Mouse (Mus musculus): Measurements from ENCODE around the gene Gm49450. TPM values are rescaled to one million over a fixed set of nuclear protein-coding genes. Genes with fewer than 3 reads are reported as not detected.

The Gm49450 gene
- polyA plus RNA-seq, 1 experiment, result 2.3 TPM

GRCm38 (mm10) chr15:98959531-98959930 lies 6.2 kb upstream of the Gm49450 start:
- no peak for TF ChIP-seq POLR2A (IDR thresholded peaks at IDR 0.05; ENCODE audit: control insufficient read depth, low read depth, low read length)
- TF ChIP-seq CTCF (IDR thresholded peaks at IDR 0.05; ENCODE audit: control insufficient read depth, insufficient read depth, insufficient replicate concordance, low read depth, low read length), result no peak
- no peaks in the 10 kb centered on the region for H3K36me3 ChIP-seq (ENCODE audit: control insufficient read depth, insufficient read depth, low read length)
- H3K27me3 ChIP-seq (ENCODE audit: control insufficient read depth, insufficient read depth, low read length), result no peaks in the 10 kb centered on the region
- no peak overlapping the region for H3K27ac ChIP-seq (ENCODE audit: control insufficient read depth, insufficient read depth, low read depth, low read length)
- H3K4me1 ChIP-seq (ENCODE audit: control insufficient read depth, insufficient read depth, low read length), result no peaks in the 10 kb centered on the region
- H3K4me3 ChIP-seq (ENCODE audit: control insufficient read depth, low read depth, low read length), result no peak overlapping the region

- H3K4me3 ChIP-seq (ENCODE audit: control insufficient read depth, low read depth, low read length), result no peak overlapping the region
- TF ChIP-seq POLR2A (IDR thresholded peaks at IDR 0.05; ENCODE audit: control insufficient read depth, low read depth, low read length) (no peak), CTCF (IDR thresholded peaks at IDR 0.05; ENCODE audit: control insufficient read depth, insufficient read depth, insufficient replicate concordance, low read depth, low read length) (no peak)
- no peaks in the 10 kb centered on the region for H3K36me3 ChIP-seq (ENCODE audit: control insufficient read depth, insufficient read depth, low read length)
- H3K27me3 ChIP-seq (ENCODE audit: control insufficient read depth, insufficient read depth, low read length), result no peaks in the 10 kb centered on the region
- no peaks in the 10 kb centered on the region for H3K4me1 ChIP-seq (ENCODE audit: control insufficient read depth, insufficient read depth, low read length)
- H3K27ac ChIP-seq (ENCODE audit: control insufficient read depth, insufficient read depth, low read depth, low read length), result no peak overlapping the region
These were observed 5.6 kb upstream of the Gm49450 start for GRCm38 (mm10) chr15:98958901-98959420.

- Histone ChIP-seq H3K4me3 (ENCODE audit: control insufficient read depth, low read depth, low read length) (no peak overlapping the region), H3K36me3 (ENCODE audit: control insufficient read depth, insufficient read depth, low read length) (no peaks in the 10 kb centered on the region), H3K27ac (ENCODE audit: control insufficient read depth, insufficient read depth, low read depth, low read length) (no peak overlapping the region), H3K4me1 (ENCODE audit: control insufficient read depth, insufficient read depth, low read length) (peaks cover 2% of the 10 kb centered on the region), H3K27me3 (ENCODE audit: control insufficient read depth, insufficient read depth, low read length) (no peaks in the 10 kb centered on the region)
- TF ChIP-seq CTCF (IDR thresholded peaks at IDR 0.05; ENCODE audit: control insufficient read depth, insufficient read depth, insufficient replicate concordance, low read depth, low read length), result no peak
- TF ChIP-seq POLR2A (IDR thresholded peaks at IDR 0.05; ENCODE audit: control insufficient read depth, low read depth, low read length), result no peak
These were observed 4.1 kb upstream of the Gm49450 start for GRCm38 (mm10) chr15:98957475-98957874.

GRCm38 (mm10) chr15:98956000-98956399 lies 2.6 kb upstream of the Gm49450 start:
- Histone ChIP-seq H3K4me3 (ENCODE audit: control insufficient read depth, low read depth, low read length) (no peak overlapping the region), H3K4me1 (ENCODE audit: control insufficient read depth, insufficient read depth, low read length) (peaks cover 2% of the 10 kb centered on the region), H3K27me3 (ENCODE audit: control insufficient read depth, insufficient read depth, low read length) (no peaks in the 10 kb centered on the region), H3K36me3 (ENCODE audit: control insufficient read depth, insufficient read depth, low read length) (no peaks in the 10 kb centered on the region), H3K27ac (ENCODE audit: control insufficient read depth, insufficient read depth, low read depth, low read length) (no peak overlapping the region)
- TF ChIP-seq POLR2A (IDR thresholded peaks at IDR 0.05; ENCODE audit: control insufficient read depth, low read depth, low read length), result no peak
- no peak for TF ChIP-seq CTCF (IDR thresholded peaks at IDR 0.05; ENCODE audit: control insufficient read depth, insufficient read depth, insufficient replicate concordance, low read depth, low read length)

- no peak for TF ChIP-seq POLR2A (IDR thresholded peaks at IDR 0.05; ENCODE audit: control insufficient read depth, low read depth, low read length)
- TF ChIP-seq CTCF (IDR thresholded peaks at IDR 0.05; ENCODE audit: control insufficient read depth, insufficient read depth, insufficient replicate concordance, low read depth, low read length), result no peak
- Histone ChIP-seq H3K27ac (ENCODE audit: control insufficient read depth, insufficient read depth, low read depth, low read length) (no peak overlapping the region), H3K4me1 (ENCODE audit: control insufficient read depth, insufficient read depth, low read length) (peaks cover 2% of the 10 kb centered on the region), H3K36me3 (ENCODE audit: control insufficient read depth, insufficient read depth, low read length) (no peaks in the 10 kb centered on the region), H3K27me3 (ENCODE audit: control insufficient read depth, insufficient read depth, low read length) (no peaks in the 10 kb centered on the region), H3K4me3 (ENCODE audit: control insufficient read depth, low read depth, low read length) (no peak overlapping the region)
These were observed 2.0 kb upstream of the Gm49450 start for GRCm38 (mm10) chr15:98955324-98955723.

GRCm38 (mm10) chr15:98954425-98955253 lies 1.3 kb upstream of the Gm49450 start:
- Histone ChIP-seq H3K4me3 (ENCODE audit: control insufficient read depth, low read depth, low read length) (no peak overlapping the region), H3K27me3 (ENCODE audit: control insufficient read depth, insufficient read depth, low read length) (no peaks in the 10 kb centered on the region), H3K36me3 (ENCODE audit: control insufficient read depth, insufficient read depth, low read length) (no peaks in the 10 kb centered on the region), H3K4me1 (ENCODE audit: control insufficient read depth, insufficient read depth, low read length) (peaks cover 2% of the 10 kb centered on the region), H3K27ac (ENCODE audit: control insufficient read depth, insufficient read depth, low read depth, low read length) (peak overlapping the region; percentile 3)
- 0 out of 2 replicates have a peak, but pooled peaks have one; percentile 16 for TF ChIP-seq POLR2A (IDR thresholded peaks at IDR 0.05; ENCODE audit: control insufficient read depth, low read depth, low read length)
- TF ChIP-seq CTCF (IDR thresholded peaks at IDR 0.05; ENCODE audit: control insufficient read depth, insufficient read depth, insufficient replicate concordance, low read depth, low read length), result no peak

GRCm38 (mm10) chr15:98952751-98953400 lies 475 bp downstream of the Gm49450 start:
- H3K27me3 ChIP-seq (ENCODE audit: control insufficient read depth, insufficient read depth, low read length), result no peaks in the 10 kb centered on the region
- H3K36me3 ChIP-seq (ENCODE audit: control insufficient read depth, insufficient read depth, low read length), result no peaks in the 10 kb centered on the region
- H3K4me1 ChIP-seq (ENCODE audit: control insufficient read depth, insufficient read depth, low read length), result peaks cover 2% of the 10 kb centered on the region
- H3K4me3 ChIP-seq (ENCODE audit: control insufficient read depth, low read depth, low read length), result peak overlapping the region; percentile 89
- peak overlapping the region; percentile 88 for H3K27ac ChIP-seq (ENCODE audit: control insufficient read depth, insufficient read depth, low read depth, low read length)
- TF ChIP-seq POLR2A (IDR thresholded peaks at IDR 0.05; ENCODE audit: control insufficient read depth, low read depth, low read length), result no peak
- TF ChIP-seq CTCF (IDR thresholded peaks at IDR 0.05; ENCODE audit: control insufficient read depth, insufficient read depth, insufficient replicate concordance, low read depth, low read length), result 0 out of 2 replicates have a peak, but pooled peaks have one; percentile 4

Data from testis, adult 2 months (tissue).